Mouse (Mus musculus) heart, adult 2 months (tissue): ENCODE measurements around the gene Pnlip. TPM values are rescaled to one million over a fixed set of nuclear protein-coding genes. Genes with fewer than 3 reads are reported as not detected.

Source experiments
- DNase-seq, 2 experiments: peaks; one replicate each; pipeline ENCODE4 v3.0.0; 2021
- H3K27ac ChIP-seq: fragments of 200-600 bp; 2 replicates; pipeline ENCODE4 v1.8.1; 2022
- H3K27me3 ChIP-seq: fragments of 200-500 bp; 2 replicates; pipeline ENCODE4 v1.6.1; 2012; ENCODE audit warnings: mild to moderate bottlenecking, low read length, inconsistent platforms, mixed read lengths; ENCODE audit not compliant: control insufficient read depth, insufficient read depth
- H3K36me3 ChIP-seq: fragments of 200-500 bp; 2 replicates; pipeline ENCODE4 v1.6.1; 2012; ENCODE audit warnings: low read length, inconsistent platforms; ENCODE audit not compliant: control insufficient read depth, insufficient read depth
- H3K4me1 ChIP-seq: fragments of 200-500 bp; 2 replicates; pipeline ENCODE4 v1.6.1; 2011; ENCODE audit warnings: low read length; ENCODE audit not compliant: control insufficient read depth, insufficient read depth
- H3K4me3 ChIP-seq: fragments of 200-600 bp; 2 replicates; pipeline ENCODE4 v1.8.1; 2022
- H3K79me2 ChIP-seq: fragments of 200-500 bp; replicated peaks from 2 replicates; pipeline ENCODE4 v1.6.1; 2012; ENCODE audit warnings: mild to moderate bottlenecking, inconsistent platforms, low read length, moderate library complexity, mixed read lengths; ENCODE audit not compliant: control insufficient read depth, insufficient read depth
- H3K9ac ChIP-seq: fragments of 200-500 bp; 2 replicates; pipeline ENCODE4 v1.6.1; 2012; ENCODE audit warnings: low read depth, mild to moderate bottlenecking, control low read depth, inconsistent platforms, low read length, mixed read lengths
- CTCF ChIP-seq: fragments of 200-600 bp; IDR thresholded peaks from 2 replicates; pipeline ENCODE4 v1.8.1; 2022; ENCODE audit warnings: antibody characterized with exemption, mild to moderate bottlenecking, moderate library complexity
- EP300 ChIP-seq: fragments of 200-500 bp; IDR thresholded peaks from 2 replicates; pipeline ENCODE4 v1.6.1; 2011; ENCODE audit warnings: low read depth, low read length, control low read depth; ENCODE audit not compliant: insufficient read depth
- POLR2A ChIP-seq: fragments of 200-500 bp; IDR thresholded peaks from 2 replicates; pipeline ENCODE4 v1.6.1; 2011; ENCODE audit warnings: mild to moderate bottlenecking, low read depth, low read length, control low read depth; ENCODE audit not compliant: insufficient read depth
- WGBS: fragments of 180-500 bp; shearing (Covaris S2); methylation state at CpG from one replicate; pipeline ENCODE4 v1.1.7; 2018; 5-methylcytosine and 5-hydroxymethylcytosine counted together
- intact Hi-C: fragments of 180-260 bp; cut with DNase I; formaldehyde crosslinking; loops from one replicate; pipeline ENCODE4 v1.15.1; 2025
- polyA plus RNA-seq: library from polyadenylated mRNA; depleted of rRNA; stranded (reverse); fragments of >200 nt; gene quantifications from 2 replicates; pipeline ENCODE4 v1.2.3, GENCODE M21; 2012; rRNA removed
- total RNA-seq, 2 experiments: library from RNA; stranded (reverse); gene quantifications; 2 replicates each; pipeline ENCODE4 v1.2.3; 2021

Pnlip gene
- total and polyA plus RNA-seq, 3 experiments: not detected

GRCm38 (mm10) chr19:58728445-58729031, 76.2 kb downstream of the Pnlip start, which contains the start of gene Pnliprp1:
TSS of gene Pnliprp1 (plus strand) at chr19:58728887.
- 38% methylated on average over 5 of the region's 5 CpGs for WGBS

More at GRCm38 (mm10) chr19:58728445-58729031, 76.2 kb downstream of the Pnlip start, which contains the start of gene Pnliprp1:
- Histone ChIP-seq H3K4me3 (no peak within 1 kb of the TSS), H3K4me1 (peaks cover 1% of the 10 kb centered on the region; the same call in 1 of the 2 replicates), H3K27me3 (no peaks in the 10 kb centered on the region), H3K27ac (no peak within 1 kb of the TSS), H3K9ac (no peak within 1 kb of the TSS), H3K36me3 (no peaks in the 10 kb centered on the region), H3K79me2 (no peaks in the 10 kb centered on the region)
- no peak for DNase-seq
- TF ChIP-seq POLR2A: no peak
- TF ChIP-seq EP300: no peak
- TF ChIP-seq CTCF: no peak
- intact Hi-C loops: no loop called here

Other genes with a start within 250 kb of the Pnlip start
- gene Gfra1, start 196.6 kb upstream of the Pnlip start, total RNA-seq: 1 to 10 TPM; 4.1 to 5.4 TPM
- 2.3 and 6.2 TPM in 2 replicates for gene Gfra1, start 196.6 kb upstream of the Pnlip start, polyA plus RNA-seq
- not detected for gene Ccdc172, start 140.5 kb upstream of the Pnlip start, total RNA-seq
- not detected in 2 replicates for gene Ccdc172, start 140.5 kb upstream of the Pnlip start, polyA plus RNA-seq
- not detected for gene Pnliprp1, start 76.4 kb downstream of the Pnlip start, total RNA-seq
- gene Pnliprp1, start 76.4 kb downstream of the Pnlip start, polyA plus RNA-seq: 0.68 TPM in 1 of 2 replicates, not detected in the other
- not detected for gene Pnliprp2, start 107.2 kb downstream of the Pnlip start, total RNA-seq
- not detected in 2 replicates for gene Pnliprp2, start 107.2 kb downstream of the Pnlip start, polyA plus RNA-seq
- gene 1700019N19Rik, start 142.0 kb downstream of the Pnlip start, total RNA-seq: not detected
- gene 1700019N19Rik, start 142.0 kb downstream of the Pnlip start, polyA plus RNA-seq: 0.29 TPM in 2 replicates